Mouse (Mus musculus) bone marrow, adult 2 months (tissue): ENCODE measurements around the gene Zfp82. TPM values are rescaled to one million over a fixed set of nuclear protein-coding genes. Genes with fewer than 3 reads are reported as not detected.
A peak's percentile ranks its signal among the peaks of the same experiment; 100 is the strongest.

Experiments
- H3K27ac ChIP-seq: fragments of 200-500 bp; 2 replicates; pipeline ENCODE4 v1.5.1; 2012; ENCODE audit warnings: low read depth, mild to moderate bottlenecking, control low read depth, inconsistent platforms, low read length; ENCODE audit not compliant: control insufficient read depth, poor library complexity, insufficient read depth
- H3K4me1 ChIP-seq: fragments of 200-500 bp; 2 replicates; pipeline ENCODE4 v1.6.1; 2011; ENCODE audit warnings: low read length; ENCODE audit not compliant: control insufficient read depth, insufficient read depth
- H3K4me3 ChIP-seq: fragments of 200-500 bp; replicated peaks from 2 replicates; pipeline ENCODE3; 2011; ENCODE audit warnings: mild to moderate bottlenecking, low read depth, low read length, control low read depth; ENCODE audit not compliant: control insufficient read depth
- CTCF ChIP-seq: fragments of 200-500 bp; IDR thresholded peaks from 2 replicates; pipeline ENCODE4 v1.5.1; 2011; ENCODE audit warnings: low read length, control low read depth; ENCODE audit not compliant: control insufficient read depth, insufficient read depth
- POLR2A ChIP-seq: fragments of 200-500 bp; IDR thresholded peaks from 2 replicates; pipeline ENCODE4 v1.6.1; 2011; ENCODE audit warnings: low read depth, mild to moderate bottlenecking, control low read depth, low read length, borderline replicate concordance; ENCODE audit not compliant: control insufficient read depth
- whole genome bisulfite sequencing: fragments of 180-500 bp; shearing (Covaris S2); methylation state at CpG from one replicate; pipeline ENCODE4 v1.1.7; 2018; 5-methylcytosine and 5-hydroxymethylcytosine counted together
- polyA plus RNA-seq: library from polyadenylated mRNA; stranded (reverse); fragments of >200 nt; gene quantifications from 2 replicates; pipeline ENCODE4 v1.2.4, GENCODE M21; 2011; ENCODE audit warnings: low replicate concordance; ENCODE audit not compliant: missing spikeins, insufficient read depth, insufficient read length

Zfp82 gene
- polyA plus RNA-seq, 1 experiment, result 5.7 TPM

- no peak overlapping the region for H3K4me3 ChIP-seq
- peaks cover 3% of the 10 kb centered on the region for H3K4me1 ChIP-seq
- H3K27ac ChIP-seq, result no peak overlapping the region
- 69% methylated on average over 4 of the region's 4 CpGs for WGBS
- TF ChIP-seq CTCF, result no peak
- TF ChIP-seq POLR2A, result no peak
These were observed 59.7 kb downstream of the Zfp82 start for GRCm38 (mm10) chr7:30012956-30013363.

- H3K4me1 ChIP-seq, result peaks cover 4% of the 10 kb centered on the region
- TF ChIP-seq POLR2A, result no peak
- TF ChIP-seq CTCF, result no peak
- no peak overlapping the region for H3K4me3 ChIP-seq
- no peak overlapping the region for H3K27ac ChIP-seq
- 80% methylated on average over 10 of the region's 10 CpGs for WGBS
These were observed 62.0 kb downstream of the Zfp82 start for GRCm38 (mm10) chr7:30010551-30011195.

GRCm38 (mm10) chr7:30009321-30010085 lies 63.2 kb downstream of the Zfp82 start:
- Histone ChIP-seq H3K27ac (no peak overlapping the region), H3K4me1 (peaks cover 4% of the 10 kb centered on the region), H3K4me3 (no peak overlapping the region)
- 73% methylated on average over 21 of the region's 21 CpGs for WGBS
- TF ChIP-seq POLR2A, result no peak
- TF ChIP-seq CTCF, result no peak

GRCm38 (mm10) chr7:30008020-30008690 lies 64.5 kb downstream of the Zfp82 start:
- Histone ChIP-seq H3K27ac (peak overlapping the region; percentile 42; the same call in 1 of the 2 replicates), H3K4me1 (peaks cover 4% of the 10 kb centered on the region), H3K4me3 (no peak overlapping the region)
- TF ChIP-seq CTCF (no peak), POLR2A (no peak)
- WGBS, result 41% methylated on average over 6 of the region's 6 CpGs

GRCm38 (mm10) chr7:30007601-30008000 lies 65.1 kb downstream of the Zfp82 start:
- Histone ChIP-seq H3K4me1 (peaks cover 4% of the 10 kb centered on the region), H3K4me3 (no peak overlapping the region), H3K27ac (no peak overlapping the region)
- TF ChIP-seq POLR2A (no peak), CTCF (no peak)
- WGBS, result 48% methylated on average over 1 of the region's 1 CpGs

Other genes with a start within 250 kb of the Zfp82 start
- gene Zfp940, start 219.2 kb downstream of the Zfp82 start, polyA plus RNA-seq, result 0.34 and 6.7 TPM in 2 replicates
- gene Zfp420, start 212.9 kb downstream of the Zfp82 start, polyA plus RNA-seq, result 0.79 and 5.3 TPM in 2 replicates
- gene Zfp27, start 166.3 kb downstream of the Zfp82 start, polyA plus RNA-seq, result 0.97 and 3.4 TPM in 2 replicates
- gene Zfp383, start 164.7 kb downstream of the Zfp82 start, polyA plus RNA-seq, result 1.6 and 3.9 TPM in 2 replicates
- gene Zfp74, start 118.8 kb downstream of the Zfp82 start, polyA plus RNA-seq, result 1.2 and 3.2 TPM in 2 replicates
- 2.6 and 11.8 TPM in 2 replicates for gene Zfp568, start 88.9 kb downstream of the Zfp82 start, polyA plus RNA-seq
- gene Zfp14, start 21.5 kb downstream of the Zfp82 start, polyA plus RNA-seq, result 0.52 and 0.66 TPM in 2 replicates
- gene Gm26920, start 17.5 kb upstream of the Zfp82 start, polyA plus RNA-seq, result not detected in 2 replicates
- gene Zfp566, start 17.6 kb upstream of the Zfp82 start, polyA plus RNA-seq, result 2.0 and 5.9 TPM in 2 replicates
- 9.3 and 27.6 TPM in 2 replicates for gene Zfp260, start 21.9 kb upstream of the Zfp82 start, polyA plus RNA-seq
- 0.57 and 0.95 TPM in 2 replicates for gene Zfp382, start 49.0 kb upstream of the Zfp82 start, polyA plus RNA-seq
- 11.2 and 13.7 TPM in 2 replicates for gene Zfp146, start 96.8 kb upstream of the Zfp82 start, polyA plus RNA-seq
- gene Cox7a1, start 111.2 kb upstream of the Zfp82 start, polyA plus RNA-seq, result 6.8 TPM in 1 of 2 replicates, not detected in the other
- 120 and 171 TPM in 2 replicates for gene Capns1, start 125.9 kb upstream of the Zfp82 start, polyA plus RNA-seq
- gene Polr2i, start 159.0 kb upstream of the Zfp82 start, polyA plus RNA-seq, result 41.5 and 50.8 TPM in 2 replicates
- gene Tbcb, start 159.4 kb upstream of the Zfp82 start, polyA plus RNA-seq, result 24.0 and 67.8 TPM in 2 replicates
- gene Ovol3, start 162.8 kb upstream of the Zfp82 start, polyA plus RNA-seq, result not detected in 2 replicates
- not detected in 2 replicates for gene Thap8, start 207.2 kb upstream of the Zfp82 start, polyA plus RNA-seq
- gene Wdr62, start 207.5 kb upstream of the Zfp82 start, polyA plus RNA-seq, result 33.7 and 45.3 TPM in 2 replicates
- 3.2 and 3.5 TPM in 2 replicates for gene Clip3, start 218.8 kb upstream of the Zfp82 start, polyA plus RNA-seq
- 11.7 and 23.3 TPM in 2 replicates for gene Alkbh6, start 235.8 kb upstream of the Zfp82 start, polyA plus RNA-seq
- 1.3 and 8.9 TPM in 2 replicates for gene Syne4, start 241.9 kb upstream of the Zfp82 start, polyA plus RNA-seq
- 0.56 TPM in 1 of 2 replicates, not detected in the other for gene E130208F15Rik, start 248.8 kb upstream of the Zfp82 start, polyA plus RNA-seq